Mouse (Mus musculus) thymus, postnatal 0 days (tissue): Measurements from ENCODE around the gene Fitm1. TPM values are rescaled to one million over a fixed set of nuclear protein-coding genes. Genes with fewer than 3 reads are reported as not detected.
A peak's percentile ranks its signal among the peaks of the same experiment; 100 is the strongest.

ENCODE experiments used
- DNase-seq: peaks from one replicate; pipeline ENCODE4 v3.0.0-alpha.2; 2015; ENCODE audit warnings: low spot score
- polyA plus RNA-seq: library from polyadenylated mRNA; unstranded; fragments of >200 nt; fragmentation: Nextera tagmentation; extraction: Ambion mirVana; gene quantifications from 2 replicates; pipeline ENCODE4 v1.2.1, GENCODE M21; 2015

Fitm1 gene
- polyA plus RNA-seq, 1 experiment from 2014 or later, result 0.33 TPM

DNA sequence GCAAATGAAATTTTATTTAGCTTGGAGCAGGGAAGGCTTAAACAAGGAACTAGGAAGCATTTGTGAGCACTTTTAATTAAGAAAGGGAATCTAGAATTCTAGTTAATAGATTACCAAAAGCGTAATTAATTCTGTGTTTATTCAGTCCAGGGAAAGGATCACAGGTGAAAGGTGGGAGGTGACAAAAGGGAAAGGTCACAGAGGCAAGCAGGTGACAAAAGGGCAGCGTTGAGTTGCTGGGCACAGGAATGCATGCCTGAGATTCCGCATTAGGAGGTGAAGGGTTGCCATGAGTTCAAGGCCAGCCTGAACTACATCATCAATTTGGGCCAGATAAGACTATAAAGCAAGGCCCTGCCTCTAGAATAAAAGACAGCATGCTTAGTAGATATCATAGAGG is 7.9 kb upstream of the Fitm1 start:
- no peak for DNase-seq

DNA sequence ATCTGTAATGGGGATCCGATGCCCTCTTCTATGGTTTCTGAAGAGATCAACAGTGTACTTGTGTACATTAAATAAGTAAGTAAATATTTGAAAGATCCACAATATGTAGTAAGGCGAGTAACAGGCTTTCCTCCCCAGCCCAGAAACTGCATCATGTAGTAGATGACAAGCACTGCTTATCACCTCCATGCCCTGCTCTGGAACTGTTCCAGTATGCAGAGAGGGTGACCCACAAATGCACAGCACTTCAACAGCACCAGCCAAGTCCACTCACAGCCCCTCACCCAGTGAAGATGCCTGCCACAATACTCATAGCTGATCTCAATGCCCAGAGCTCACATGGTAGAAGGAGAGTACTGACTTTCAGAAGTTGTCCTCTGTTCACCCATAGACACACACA is 4.8 kb upstream of the Fitm1 start:
- no peak for DNase-seq

DNA sequence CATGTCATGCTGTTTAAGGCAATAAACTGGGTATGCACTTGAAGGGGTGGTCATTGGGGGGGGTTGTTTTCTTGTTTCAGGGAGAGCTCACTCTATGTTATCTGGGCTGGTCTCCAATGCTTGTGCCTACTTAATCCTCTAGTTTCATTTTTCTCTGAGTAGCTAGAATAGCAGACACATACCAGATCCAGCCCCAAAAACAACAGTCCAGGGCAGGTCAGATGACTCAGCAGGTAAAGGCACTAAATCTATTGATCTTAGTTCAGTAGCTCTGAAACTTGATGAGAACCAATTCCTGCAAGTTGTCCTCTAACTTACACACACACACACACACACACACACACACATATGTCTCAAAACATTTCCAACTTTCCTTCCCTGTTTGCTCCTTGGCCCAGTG is 3.7 kb upstream of the Fitm1 start:
- no peak for DNase-seq

DNA sequence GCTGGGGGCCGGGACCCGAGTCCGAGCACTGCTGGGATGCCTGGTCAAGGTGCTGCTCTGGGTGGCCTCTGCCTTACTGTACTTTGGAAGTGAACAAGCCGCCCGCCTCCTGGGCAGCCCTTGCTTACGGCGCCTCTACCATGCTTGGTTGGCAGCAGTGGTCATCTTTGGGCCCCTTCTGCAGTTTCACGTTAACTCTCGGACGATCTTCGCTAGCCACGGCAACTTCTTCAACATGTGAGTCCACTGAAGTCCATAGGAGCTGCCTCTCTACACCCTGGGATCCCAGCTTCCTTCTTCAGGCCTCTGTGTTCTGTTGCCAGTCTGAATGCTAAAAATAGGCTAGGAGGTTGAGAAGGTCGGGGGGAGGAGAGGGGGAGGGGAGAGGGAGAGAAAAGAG is 294 bp downstream of the Fitm1 start:
- DNase-seq, result no peak

DNA sequence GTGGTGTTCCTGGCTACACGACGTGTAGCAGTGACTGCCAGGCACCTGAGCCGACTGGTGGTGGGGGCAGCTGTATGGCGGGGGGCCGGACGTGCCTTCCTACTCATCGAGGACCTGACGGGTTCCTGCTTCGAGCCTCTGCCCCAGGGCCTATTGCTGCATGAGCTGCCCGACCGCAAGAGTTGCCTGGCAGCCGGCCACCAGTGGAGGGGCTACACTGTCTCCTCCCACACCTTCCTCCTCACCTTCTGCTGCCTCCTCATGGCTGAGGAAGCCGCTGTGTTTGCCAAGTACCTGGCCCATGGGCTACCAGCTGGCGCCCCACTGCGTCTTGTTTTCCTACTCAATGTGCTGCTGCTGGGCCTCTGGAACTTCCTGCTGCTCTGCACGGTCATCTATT is 959 bp downstream of the Fitm1 start:
- DNase-seq, result no peak

DNA sequence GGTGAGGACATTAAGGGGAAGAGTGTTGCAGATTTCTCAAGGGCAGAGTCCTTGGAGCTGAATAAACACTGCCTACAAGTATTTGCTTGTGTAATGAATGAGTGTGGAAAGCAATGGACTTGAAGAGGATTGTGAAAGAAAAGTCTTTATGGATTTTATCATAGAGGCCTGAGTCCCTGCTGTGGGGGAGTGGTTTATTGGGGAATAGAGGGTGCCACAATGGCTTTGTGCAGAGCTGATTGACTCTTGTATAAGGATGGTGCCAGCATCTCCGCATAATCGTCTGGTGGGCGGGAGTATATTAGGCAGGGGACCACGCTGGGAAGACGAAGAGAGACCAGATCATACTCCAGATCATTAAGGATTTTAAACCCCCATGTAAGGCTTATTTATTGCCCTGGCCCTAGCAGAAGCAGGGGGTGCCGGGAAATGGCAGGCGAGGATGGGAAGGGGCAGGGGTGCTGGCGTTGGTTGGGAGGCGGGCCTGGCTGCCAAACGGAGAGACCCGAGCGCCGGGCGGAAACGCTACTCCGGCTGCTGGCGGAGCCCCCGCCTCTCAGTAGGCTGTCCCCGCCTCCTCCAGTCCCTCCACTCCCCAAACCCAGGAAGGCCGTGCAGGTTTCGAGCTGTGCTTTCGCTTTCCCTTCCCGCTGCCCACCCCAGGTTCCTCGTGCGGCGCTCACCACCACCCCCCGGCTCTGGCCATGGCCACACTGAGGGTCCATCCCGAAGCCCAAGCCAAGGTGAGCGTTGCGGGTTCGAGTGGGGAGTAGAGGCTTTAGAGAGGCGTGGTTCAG is 2.7 kb downstream of the Fitm1 start, which contains the start of gene Psme1:
Gene Psme1 (plus strand): TSS at position 253 of the 797 bp plus-strand sequence.
- peak; percentile 89 for DNase-seq

DNA sequence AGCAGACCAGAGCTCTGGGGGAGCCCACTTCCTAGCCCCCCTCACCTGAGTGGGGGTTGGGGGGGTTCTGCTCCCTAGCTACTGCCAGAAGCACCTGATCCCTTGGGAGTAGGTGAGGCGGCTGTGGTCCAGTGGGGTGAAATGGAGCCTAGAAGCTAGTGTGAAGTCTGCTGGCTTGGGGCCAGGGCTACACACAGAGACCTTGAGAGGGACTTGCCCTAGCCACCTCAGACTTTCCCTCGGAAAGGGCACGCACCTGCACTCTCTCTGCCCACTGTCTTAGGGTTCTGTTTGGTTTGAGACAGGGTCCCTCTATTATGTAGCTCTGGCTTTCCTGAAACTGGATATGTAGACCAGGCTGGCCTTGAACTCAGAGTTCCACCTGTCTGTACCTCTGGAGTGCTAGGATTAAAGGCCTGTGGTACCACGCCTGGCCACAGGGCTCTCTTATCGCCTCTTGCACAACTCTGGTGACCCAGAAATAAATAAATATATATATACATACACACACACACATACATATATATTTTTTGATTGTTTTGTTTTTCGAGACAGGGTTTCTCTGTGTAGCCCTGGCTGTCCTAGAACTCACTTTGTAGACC is 3.4 kb downstream of the Fitm1 start:
- DNase-seq, result peak; percentile 19

DNA sequence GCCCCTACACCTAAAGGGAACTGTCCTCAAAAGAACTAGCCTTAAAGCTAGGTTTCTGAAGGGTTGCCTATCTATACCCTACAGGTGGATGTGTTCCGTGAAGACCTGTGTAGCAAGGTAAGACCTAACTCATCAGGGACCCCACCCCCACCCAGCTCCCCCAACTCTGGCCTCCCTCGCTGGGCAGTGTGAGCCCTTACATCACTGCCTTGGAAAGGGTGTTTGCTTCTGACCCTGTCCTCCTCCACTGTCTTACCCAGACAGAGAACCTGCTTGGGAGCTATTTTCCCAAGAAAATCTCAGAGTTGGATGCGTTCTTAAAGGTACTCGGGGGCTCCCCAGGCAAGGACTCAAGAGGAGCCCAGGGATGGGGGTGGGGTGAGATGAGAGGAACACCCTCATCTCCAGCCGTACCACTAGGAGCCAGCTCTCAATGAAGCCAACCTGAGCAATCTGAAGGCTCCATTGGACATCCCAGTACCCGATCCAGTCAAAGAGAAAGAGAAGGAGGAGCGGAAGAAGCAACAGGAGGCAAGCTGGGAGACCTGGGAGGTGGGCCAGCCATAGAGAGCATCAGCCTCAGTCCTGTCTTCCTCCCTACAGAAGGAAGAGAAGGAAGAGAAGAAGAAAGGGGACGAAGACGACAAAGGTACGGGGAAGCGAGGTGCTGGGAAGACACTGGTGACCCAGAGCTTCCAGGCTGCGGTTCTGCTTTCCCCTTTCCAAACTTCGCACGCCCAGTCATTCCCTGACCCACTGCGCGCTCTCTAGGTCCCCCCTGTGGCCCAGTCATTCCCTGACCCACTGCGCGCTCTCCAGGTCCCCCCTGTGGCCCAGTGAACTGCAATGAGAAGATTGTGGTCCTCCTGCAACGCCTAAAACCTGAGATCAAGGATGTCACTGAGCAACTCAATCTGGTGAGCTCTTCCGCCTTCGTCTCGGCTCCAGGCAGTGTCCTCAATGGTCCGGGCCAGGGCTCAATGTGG is 4.4 kb downstream of the Fitm1 start:
- no peak for DNase-seq

DNA sequence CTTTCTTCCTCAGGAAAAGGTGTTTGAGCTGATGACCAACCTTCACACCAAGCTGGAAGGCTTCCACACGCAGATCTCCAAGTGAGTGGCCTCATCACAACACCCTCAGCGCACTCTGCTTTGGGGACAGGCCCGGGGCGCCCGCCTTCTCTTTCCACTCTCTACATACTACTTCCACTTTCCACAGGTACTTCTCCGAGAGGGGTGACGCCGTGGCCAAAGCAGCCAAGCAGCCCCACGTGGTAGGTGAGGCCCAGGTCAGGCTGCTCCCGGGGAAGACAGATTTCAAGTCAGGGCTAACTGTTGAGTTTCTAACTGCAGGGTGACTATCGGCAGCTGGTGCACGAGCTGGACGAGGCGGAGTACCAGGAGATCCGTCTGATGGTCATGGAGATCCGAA is 5.3 kb downstream of the Fitm1 start:
- no peak for DNase-seq

DNA sequence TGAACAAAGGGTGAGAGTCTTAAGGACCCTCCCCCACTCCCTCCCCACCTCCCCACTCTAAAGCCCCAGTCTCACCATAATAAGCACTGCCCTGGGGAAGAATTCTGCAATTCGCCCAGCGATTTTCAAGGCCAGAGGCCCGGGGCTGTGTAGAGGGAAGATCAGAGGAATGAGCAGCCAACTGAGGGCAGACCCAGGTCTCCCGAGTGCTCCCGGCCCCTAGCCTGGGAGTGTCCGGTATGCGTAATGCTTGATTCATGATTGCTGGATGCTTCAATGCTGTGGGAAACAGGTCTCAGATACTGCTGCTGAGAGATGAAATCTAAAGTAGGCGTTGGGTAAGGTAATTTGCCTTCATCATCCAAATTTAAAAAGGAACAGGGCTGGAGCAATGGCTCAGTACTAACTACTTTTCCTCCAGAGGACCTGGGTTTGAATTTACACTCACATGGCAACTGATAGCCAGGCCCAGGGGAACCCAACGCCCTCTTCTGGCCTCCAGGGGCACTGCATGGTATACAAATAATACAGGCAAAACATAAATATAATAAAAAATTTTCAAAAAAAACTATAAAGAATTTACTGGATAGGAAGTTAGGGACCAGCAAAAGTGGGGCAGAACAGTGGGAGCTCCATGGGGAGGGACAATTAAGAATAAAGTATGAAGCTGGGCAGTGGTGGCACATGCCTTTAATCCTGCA is 6.7 kb downstream of the Fitm1 start:
- no peak for DNase-seq

DNA sequence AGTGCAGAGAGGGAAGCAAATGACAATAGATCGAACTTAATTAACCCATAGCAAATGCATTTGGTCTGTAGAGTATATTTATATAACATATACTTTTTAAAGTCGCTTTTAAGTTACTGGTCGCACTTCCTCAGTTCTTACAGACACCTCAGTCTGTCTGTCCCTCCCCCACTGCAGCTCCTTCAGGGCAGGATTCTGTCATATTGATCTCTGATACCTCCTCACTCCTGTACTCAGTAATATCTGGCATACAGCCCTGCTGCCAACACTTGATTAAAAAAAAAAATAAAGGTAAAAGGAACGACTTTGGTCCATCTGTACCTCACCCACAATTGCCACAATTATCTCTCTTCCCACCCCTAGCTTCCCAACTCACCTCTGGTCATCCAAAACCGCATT is 8.9 kb downstream of the Fitm1 start:
- DNase-seq, result no peak

DNA sequence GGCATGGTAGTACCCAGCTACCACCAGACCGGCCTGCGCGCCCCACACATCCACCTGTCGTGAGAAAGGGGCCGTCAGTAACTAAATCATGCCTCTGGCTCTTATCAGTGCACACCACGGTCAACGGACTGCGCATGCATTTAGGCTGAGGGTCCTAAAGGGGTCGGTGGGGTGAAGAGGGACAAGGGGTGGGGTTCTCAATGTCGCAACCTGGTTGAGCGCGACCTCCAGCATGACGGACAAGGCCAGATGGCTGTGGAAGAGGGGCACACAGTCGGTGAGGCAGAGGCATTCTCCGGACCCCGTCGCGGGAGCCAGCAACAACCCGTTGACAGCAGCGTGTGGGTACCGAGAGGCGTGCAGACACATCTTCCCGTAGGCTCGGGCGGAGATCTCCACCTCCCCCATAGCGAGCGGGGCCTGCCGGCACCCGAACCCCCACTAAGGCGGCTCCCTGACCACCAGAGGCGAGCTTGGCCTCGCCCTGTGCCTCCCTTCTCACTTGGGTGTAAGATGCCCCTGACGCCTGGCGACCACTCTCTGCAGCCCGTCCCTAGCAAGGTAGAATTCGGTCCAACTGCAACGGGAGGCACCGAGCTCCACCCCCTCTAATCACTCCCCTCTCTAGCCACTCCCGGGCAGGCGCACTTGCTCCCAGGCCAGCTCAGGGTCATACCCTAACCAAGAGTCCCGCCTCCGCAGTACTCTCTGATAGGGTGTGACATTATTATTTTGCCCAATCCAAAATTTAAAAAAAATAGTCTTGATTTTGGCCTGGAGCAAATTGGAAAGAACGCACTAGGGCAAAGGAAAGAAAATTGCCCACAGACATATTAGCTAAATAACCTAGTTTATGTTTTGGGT is 9.5 kb downstream of the Fitm1 start, which contains the start of gene Emc9:
Gene Emc9 (minus strand): TSS at position 601 of the 864 bp plus-strand sequence.
- peak; percentile 15 for DNase-seq

DNA sequence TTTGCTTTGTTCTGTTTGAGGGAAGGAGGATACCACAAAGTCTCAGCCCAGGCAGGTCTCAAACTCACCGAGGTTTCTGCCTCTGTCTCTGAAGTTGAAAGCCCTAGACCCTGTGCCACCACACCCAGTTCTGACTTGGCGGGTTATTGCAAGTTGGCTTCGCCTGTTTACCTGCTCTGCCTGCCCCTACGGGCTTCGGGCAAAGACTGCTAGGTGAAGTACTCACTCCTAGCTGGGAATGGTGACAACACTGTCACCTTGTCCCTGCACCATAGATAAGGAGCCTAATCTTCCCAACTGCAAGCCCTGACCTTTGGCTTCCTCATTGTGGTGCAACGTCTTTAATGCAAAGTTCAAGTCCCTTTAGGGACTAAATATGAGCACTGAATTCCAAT is 10.1 kb downstream of the Fitm1 start:
- peak; percentile 22 for DNase-seq

DNA sequence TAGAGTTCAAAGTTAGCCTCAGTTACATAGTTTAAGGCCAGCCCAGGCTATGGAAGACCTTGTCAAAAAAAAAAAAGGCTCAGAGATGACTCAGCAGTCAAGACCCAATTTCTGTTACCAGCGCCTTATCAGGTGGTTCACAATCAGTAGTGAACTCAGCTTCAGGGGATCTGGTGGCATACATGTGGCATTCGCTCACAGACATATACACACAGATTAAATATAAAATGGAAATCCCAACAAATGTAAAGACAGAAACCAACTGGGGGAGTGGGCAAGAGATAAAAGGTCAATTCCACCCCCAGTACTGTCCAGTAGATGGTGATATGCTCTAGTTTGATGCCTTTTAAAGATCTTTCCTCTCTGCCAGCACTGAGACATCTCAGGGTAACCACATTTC is 10.7 kb downstream of the Fitm1 start:
- no peak for DNase-seq

DNA sequence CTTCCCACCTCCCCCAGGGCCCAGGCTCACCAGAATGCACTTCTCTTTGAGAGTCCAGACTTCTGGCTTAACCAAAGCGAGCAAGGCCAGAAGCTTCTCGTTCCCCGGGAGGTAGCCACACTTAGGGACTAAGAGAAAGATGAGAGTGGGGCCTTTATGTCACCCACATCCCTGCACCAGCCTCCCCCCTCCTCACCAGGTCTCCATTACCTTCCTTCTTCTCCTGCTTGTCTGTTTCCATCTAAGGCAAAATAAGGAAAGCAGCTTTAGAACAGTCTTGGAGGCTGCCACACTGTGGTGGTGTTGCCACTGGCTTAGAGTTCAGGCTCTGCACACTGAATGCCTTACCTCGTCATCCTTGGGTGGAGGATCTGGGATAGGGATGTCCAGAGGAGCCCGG is 13.9 kb downstream of the Fitm1 start:
- no peak for DNase-seq

DNA sequence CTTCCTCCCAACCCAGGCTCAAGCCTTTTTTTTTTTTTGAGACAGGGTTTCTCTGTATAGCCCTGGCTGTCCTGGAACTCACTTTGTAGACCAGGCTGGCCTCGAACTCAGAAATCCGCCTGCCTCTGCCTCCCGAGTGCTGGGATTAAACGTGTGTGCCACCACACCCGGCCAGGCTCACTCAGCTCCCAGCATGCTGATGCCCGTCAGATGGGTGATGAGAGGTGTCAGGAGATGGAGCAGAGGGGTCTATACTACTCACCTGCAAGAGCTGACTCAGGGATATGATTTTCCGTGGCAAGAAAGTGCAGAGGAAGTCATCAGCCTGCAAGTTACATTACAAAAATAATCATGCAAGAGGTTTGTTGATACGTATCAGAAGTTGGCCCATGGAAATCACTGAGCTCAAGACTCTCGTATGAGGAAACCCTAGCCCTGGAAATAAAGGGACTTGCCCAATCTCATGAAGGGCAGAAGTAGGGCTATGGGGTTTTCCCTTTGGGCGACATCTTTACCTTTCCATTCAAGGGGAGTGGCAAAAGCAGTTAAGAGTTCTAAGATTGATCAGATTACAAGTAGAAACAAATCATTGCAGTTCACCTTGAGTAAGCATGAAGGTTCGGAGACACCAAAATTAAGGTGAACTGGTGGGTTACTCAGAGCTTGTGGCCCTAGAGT is 14.5 kb downstream of the Fitm1 start:
- DNase-seq, result no peak

DNA sequence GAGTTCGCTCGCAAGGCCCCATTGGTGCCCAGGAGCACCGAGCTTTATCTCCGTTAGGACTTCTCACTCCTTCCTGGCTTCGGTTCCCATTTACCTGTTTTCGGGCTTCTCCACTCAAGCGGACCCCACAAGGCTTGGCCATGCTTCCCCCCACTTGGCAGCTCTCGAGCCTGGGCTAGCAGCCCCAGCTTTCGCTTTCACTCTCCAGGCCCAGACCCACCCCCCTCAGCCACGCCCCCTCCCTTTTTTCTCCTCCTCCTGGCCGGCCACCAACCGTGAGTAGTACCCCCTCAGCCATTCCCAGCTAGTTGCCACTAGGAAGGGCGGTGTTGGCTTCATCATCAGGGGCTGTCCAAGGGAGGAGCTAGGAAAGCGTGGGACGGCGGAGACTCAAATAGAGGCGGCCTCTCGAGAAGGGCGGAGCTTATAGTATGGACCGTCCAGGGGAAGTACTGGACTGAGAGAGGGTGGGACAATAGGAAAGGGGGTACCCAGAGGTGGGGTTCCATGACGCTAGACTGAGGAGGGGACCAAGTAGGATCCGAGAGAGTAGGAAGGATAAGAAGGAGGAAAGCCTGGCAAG is 15.4 kb downstream of the Fitm1 start, which contains the start of gene Psme2:
Gene Psme2 (minus strand): TSS at position 366 of the 583 bp plus-strand sequence.
- peak; percentile 73 for DNase-seq

DNA sequence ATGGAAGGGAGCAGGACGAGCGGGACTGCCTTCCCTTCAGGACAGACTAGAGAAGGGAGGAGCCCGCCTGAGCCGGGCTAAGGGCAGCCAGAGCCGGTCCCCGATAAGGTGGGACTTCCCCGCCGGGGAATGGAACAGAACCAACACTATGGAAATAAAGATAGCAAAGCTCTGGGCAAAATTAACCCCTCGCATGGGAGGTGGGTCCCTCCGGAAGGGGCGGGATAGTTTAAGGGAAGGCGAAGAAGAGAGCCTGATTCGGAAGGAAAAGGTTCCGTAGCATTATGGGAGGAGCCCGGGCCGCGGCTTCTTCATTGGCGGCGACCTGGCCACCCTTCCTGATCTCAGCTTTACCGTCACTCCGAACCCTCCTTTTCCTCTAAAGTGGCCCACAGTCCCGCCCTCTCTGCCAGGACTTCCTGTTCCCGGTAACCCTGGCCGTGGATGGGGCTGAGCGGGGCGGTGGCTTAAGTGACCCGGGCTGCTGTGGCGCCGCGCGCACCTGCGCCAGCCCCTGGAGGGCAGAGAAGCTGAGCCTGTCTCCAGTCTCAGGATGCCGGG is 16.0 kb downstream of the Fitm1 start, which contains the start of gene Rnf31:
Gene Rnf31 (plus strand): TSS at position 378 of the 561 bp plus-strand sequence.
- peak; percentile 82 for DNase-seq

DNA sequence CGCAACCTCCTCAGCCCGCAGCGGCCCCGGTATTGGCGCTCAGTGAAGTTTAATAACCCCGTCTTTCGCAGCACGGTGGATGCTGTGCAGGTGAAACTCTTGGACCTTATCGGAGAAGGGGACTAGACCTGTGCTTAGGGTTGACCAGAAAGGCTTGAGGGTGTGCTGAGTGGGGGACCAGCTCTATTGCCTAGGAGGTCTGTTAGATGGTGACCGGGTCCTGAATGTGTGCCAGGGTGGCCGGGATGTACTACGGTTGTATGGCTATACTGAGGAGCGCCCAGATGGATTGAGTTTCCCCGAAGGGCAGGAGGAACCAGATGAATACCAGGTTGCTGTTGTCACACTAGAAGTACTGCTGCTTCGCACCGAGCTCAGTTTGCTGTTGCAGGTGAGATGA is 16.8 kb downstream of the Fitm1 start:
- DNase-seq, result no peak
